Mouse (Mus musculus) embryonic fibroblast, embryonic 13.5 days (primary cell): ENCODE data around the gene Mbnl2. TPM values are rescaled to one million over a fixed set of nuclear protein-coding genes. Genes with fewer than 3 reads are reported as not detected.
"Not testable (repeated sequence)": the region's sequence is repeated elsewhere in the genome, so short reads cannot be mapped to it uniquely, and the experiment has no call there.

Source experiments
- H3K27ac ChIP-seq: 2 replicates; pipeline ENCODE4 v1.5.1; 2012; ENCODE audit warnings: low read length, control low read depth, inconsistent platforms; ENCODE audit not compliant: insufficient read depth
- H3K4me1 ChIP-seq: 2 replicates; pipeline ENCODE4 v1.6.1; 2011; ENCODE audit warnings: low read length; ENCODE audit not compliant: control insufficient read depth, insufficient read depth
- H3K4me3 ChIP-seq: 2 replicates; pipeline ENCODE4 v1.5.1; 2011; ENCODE audit warnings: mild to moderate bottlenecking, control low read depth, low read length; ENCODE audit not compliant: insufficient read depth
- CTCF ChIP-seq: IDR thresholded peaks from 2 replicates; pipeline ENCODE4 v1.5.1; 2011; ENCODE audit warnings: mild to moderate bottlenecking, control low read depth, low read length, moderate library complexity, borderline replicate concordance; ENCODE audit not compliant: insufficient read depth
- POLR2A ChIP-seq: IDR thresholded peaks from 2 replicates; pipeline ENCODE4 v1.6.1; 2011; ENCODE audit warnings: low read depth, mild to moderate bottlenecking, control low read depth, low read length, moderate library complexity
- polyA plus RNA-seq: library from polyadenylated mRNA; stranded (reverse); fragments of >200 nt; gene quantifications from 2 replicates; pipeline ENCODE4 v1.2.4, GENCODE M21; 2011; ENCODE audit warnings: low read depth; ENCODE audit not compliant: missing spikeins, insufficient read length

The Mbnl2 gene
- polyA plus RNA-seq, 1 experiment = 207 TPM

DNA sequence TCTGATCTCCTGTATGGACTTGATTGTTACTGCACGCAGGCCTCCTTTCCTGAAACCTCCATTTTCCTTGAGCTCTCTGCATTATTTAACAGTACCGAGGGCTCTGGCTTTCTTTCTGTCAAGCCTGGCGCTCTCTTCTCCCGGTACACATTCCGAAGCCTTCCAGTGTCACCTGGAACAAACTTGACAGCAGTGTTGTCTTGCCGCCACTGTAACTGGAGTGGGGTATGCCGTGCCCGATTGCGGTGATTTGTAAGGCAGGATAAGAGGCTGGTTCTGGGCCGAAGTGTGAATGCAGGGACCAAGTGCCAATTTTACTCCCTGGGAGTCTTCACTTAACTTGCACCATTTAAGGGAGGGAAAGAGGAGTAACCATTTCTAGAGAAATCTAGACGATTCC, 77.7 kb downstream of the Mbnl2 start:
- Histone ChIP-seq H3K4me1 (peaks cover 24% of the 10 kb centered on the region), H3K4me3 (no peak overlapping the region), H3K27ac (peak overlapping the region; percentile 86)
- TF ChIP-seq CTCF = no peak
- no peak for TF ChIP-seq POLR2A

DNA sequence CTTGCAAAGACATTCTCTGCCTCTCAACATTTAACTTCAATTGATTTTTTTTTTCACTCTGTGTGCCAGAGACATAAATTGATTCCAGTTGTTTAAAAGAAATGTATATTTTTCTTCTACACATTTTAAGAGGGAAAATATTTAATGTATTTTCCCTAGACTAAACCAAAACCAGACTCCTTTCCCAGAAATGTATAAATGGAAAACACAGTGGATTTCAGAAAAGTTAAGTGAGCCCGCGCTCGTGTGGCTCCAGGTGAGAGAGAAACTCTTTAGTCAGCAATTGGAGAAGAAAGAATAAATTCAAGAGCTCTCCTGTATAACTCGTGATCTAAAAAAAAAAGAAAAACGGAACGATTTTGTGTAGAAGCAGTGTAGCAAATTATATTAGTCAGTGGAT, 79.1 kb downstream of the Mbnl2 start:
- Histone ChIP-seq H3K4me3 (no peak overlapping the region), H3K27ac (peak overlapping the region; percentile 86), H3K4me1 (peaks cover 24% of the 10 kb centered on the region)
- TF ChIP-seq CTCF (no peak), POLR2A (no peak)

DNA sequence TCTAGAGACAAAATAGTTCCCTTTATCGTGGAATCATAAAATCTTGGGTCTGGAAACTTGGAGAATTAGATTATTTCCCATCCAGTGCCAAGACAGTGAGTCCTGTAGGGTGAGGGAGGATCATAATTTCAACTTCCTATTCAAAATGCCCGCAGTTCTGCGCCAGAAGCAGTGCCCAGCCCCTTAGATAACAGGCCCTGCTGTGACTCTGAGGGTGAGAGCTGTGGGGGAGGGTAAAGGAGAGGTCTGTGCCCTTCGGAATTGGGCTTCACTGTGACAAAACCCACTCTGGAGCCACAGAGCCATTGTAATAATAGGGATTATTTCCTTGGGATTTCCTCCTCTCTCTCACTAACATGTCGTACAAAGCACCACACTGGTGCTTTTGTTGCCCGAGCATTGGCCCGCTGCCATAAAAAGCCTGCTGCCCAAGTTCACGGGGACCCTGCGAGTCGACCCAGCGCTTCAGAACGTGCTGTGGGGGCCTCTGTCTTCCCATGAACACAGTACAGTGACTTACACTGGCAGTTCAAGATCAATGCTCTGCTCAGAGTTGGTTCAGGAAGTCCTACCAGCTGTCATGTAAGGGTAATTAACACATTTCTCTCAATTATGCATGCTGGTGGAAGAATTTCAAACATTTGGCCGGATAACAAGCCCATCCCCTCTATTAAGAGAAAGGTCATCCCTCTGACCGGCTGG, 79.7 kb downstream of the Mbnl2 start:
- Histone ChIP-seq H3K4me3 (no peak overlapping the region), H3K27ac (peak overlapping the region; percentile 86), H3K4me1 (peaks cover 24% of the 10 kb centered on the region)
- TF ChIP-seq POLR2A = no peak
- no peak for TF ChIP-seq CTCF

DNA sequence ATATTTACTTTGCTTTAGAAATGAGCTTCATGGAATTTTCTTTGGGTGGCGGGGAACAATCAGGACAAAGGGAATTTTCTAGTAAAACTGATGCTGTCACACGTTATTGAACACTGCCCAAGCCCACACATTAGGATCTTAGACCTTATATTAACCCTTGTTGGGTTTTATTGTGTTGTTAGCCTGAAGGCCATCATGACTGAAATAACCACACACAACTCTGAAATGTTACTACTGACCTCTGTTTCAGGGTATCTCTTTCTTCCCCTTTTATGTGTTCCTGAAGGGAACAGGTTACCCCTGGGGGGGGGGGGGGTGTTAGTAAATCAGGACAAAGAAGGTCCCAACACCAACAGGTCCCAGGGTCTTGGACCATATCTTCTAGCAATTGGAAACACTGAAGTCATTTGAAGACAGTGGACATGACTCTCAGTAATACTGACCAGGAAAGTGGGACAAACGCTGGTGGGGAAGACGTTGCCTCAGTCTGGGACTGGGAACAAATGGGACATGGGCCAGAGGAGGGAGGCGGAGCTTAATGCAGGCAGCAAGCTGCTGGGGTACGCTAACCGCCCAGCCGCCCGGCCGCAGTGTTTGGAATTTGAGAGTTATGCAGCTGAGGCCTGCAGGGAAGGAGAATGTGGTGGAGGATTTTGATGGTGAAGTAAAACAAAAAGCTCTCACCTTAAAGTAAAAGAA, 80.4 kb downstream of the Mbnl2 start:
- Histone ChIP-seq H3K4me1 (peaks cover 24% of the 10 kb centered on the region), H3K4me3 (no peak overlapping the region), H3K27ac (peak overlapping the region; percentile 86)
- TF ChIP-seq CTCF = no peak
- no peak for TF ChIP-seq POLR2A

DNA sequence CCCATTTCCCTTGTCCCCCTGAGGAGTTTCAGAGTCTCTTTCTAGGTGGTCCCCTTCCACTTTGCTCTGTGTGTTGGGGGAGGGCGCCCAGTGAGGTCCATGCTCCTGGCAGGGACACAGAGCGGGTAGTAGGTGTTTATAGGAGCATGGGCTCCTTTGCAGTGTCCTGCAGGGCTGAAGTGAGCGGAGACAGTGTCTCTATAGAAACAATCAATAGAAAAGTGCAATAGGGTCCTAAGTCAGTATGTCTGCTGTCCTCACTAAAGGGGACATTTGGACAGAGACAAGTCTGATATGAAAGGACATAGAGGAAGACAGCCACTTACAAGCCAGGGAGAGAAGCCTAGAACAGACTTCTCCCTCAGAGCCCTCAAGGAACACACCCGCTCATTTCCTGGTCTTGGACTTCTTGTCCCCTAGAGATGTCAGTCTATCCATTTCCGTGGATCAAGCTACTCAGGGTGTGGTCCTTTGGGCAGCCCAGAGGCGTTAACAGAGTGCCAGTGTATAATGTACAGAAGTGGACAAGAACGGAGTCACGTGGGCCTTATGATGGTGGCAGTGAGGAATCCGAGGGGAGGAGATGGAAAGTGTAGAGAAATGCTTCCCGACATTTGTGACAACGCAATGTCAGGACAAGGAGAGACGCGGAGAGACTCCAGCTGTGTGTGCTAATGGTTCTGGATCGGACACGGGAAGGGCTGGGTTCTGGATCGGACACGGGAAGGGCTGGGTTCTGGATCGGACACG, 82.0 kb downstream of the Mbnl2 start:
- Histone ChIP-seq H3K4me3 (no peak overlapping the region), H3K4me1 (peaks cover 17% of the 10 kb centered on the region), H3K27ac (no peak overlapping the region)
- TF ChIP-seq CTCF (no peak), POLR2A (no peak)

DNA sequence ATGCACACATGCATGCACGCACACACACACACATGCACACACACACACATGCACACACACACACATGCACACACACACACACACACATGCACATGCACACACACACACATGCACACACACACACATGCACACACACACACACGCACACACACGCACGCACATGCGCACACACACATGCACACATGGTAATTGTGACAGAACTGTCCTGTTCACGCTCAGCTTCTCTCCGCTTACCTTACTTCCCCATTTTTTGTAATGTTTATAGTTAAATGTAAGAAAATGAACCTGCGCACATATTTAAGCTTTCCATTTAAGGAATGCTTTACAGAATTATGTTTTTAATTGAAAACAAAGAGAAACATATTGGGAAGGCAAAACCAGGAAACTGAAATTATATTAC, 84.1 kb downstream of the Mbnl2 start:
- H3K27ac ChIP-seq, H3K4me1 ChIP-seq: not testable (repeated sequence)

DNA sequence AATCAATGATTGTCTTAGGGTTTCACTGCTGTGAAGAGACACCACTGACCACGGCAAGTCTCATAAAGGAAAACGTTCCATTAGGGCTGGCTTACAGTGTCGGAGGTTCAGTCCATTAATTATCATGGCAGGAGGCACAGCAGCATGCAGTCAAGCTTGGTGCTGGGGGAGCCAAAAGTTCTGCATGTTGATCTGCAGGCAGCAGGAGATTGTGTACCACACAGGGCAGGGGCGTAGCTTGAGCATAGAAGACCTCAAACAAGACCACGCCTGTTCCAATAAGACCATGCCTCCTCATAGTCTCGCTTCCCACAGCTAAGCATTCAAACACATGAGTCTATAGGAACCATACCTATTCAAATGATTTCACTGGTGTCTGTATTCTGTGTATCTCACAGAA, 85.7 kb downstream of the Mbnl2 start:
- TF ChIP-seq CTCF = no peak
- TF ChIP-seq POLR2A = no peak
- Histone ChIP-seq H3K27ac (no peak overlapping the region), H3K4me3 (no peak overlapping the region), H3K4me1 (no peaks in the 10 kb centered on the region)

More for the DNA sequence above, 84.1 kb downstream of the Mbnl2 start:
- H3K4me3 ChIP-seq = not testable (repeated sequence)

DNA sequence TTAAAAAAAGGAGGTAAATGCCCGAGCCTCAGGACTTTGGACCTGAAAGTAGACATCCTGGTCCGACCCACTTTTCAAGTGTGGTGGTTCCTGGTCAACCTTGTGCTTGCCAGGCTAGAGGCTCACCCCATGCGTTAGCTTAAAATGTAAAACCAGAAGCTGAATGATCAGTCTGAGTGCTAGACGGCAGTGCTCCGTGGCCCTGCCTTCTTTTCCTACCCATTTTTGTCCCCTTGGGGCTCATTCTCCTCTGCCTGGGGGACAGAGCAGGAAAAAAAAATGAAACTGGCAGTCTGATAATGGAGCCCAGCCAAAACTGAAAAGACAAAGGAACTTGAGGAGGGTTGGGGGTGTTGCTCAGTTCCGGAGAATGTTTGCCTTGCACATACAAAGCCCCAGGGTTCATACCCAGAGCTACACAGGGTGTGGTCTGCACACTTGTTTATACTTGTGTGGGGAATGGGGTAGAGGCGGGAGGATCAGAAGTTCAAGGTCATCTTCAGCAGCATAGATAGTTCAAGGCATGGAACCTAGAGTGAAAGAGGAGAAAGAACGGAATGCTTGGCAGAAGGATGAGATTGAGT, 87.0 kb downstream of the Mbnl2 start:
- H3K27ac ChIP-seq = no peak overlapping the region
- TF ChIP-seq CTCF (no peak), POLR2A (no peak)
- H3K4me1 ChIP-seq = no peaks in the 10 kb centered on the region
- H3K4me3 ChIP-seq = no peak overlapping the region

DNA sequence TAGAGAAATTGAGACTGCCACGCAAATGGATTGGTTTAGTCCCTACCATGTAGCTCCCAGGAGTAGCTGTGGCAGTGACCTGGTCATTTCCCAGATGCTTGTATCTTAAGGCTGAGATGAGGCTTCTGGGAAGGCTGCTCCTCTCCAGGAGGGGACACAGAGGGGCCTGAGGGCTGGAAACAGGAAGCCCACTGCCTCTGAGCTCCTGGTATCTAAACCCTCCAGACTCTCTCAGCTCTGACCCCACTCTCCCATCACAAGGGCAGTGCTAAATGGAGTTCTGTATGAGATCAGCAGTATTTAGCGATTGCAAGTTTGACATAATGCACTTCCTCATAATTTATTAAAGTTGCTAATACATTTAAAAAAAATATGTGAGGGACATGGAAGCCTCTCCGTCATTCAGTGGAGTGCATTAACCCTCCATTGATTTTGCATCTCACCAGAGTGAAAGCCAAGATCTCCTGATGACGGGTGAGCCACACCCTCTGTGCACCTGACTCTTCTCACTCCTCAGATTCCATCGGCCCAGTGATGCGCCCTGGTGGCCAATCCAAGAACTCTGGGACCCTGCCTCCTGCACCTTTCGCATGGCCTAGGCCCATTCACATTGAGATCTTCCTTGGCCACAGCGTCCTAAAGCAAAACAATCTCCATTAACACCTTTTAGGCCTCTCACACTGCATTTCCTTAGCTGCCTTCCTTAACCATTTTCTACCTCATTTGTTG, 87.8 kb downstream of the Mbnl2 start:
- Histone ChIP-seq H3K27ac (no peak overlapping the region), H3K4me3 (no peak overlapping the region), H3K4me1 (0 out of 2 replicates have a peak, but pooled peaks cover 4% of the 10 kb centered on the region)
- no peak for TF ChIP-seq CTCF
